Mouse (Mus musculus) kidney, adult 11 months (tissue): ENCODE results near the gene Dlgap5.

Source experiments
- DNase-seq: peaks from one replicate; pipeline ENCODE4 v3.0.0; 2022

Gene Dlgap5

GRCm38 (mm10) chr14:47395007-47395406 is 23.2 kb downstream of the Dlgap5 start:
- DNase-seq = no peak

- no peak for DNase-seq
These were observed 24.7 kb downstream of the Dlgap5 start for GRCm38 (mm10) chr14:47393354-47394094.

GRCm38 (mm10) chr14:47386125-47386524 is 32.1 kb downstream of the Dlgap5 start:
- no peak for DNase-seq

- DNase-seq = no peak
These were observed 33.6 kb downstream of the Dlgap5 start for GRCm38 (mm10) chr14:47384653-47385052.

- DNase-seq = no peak
These were observed 34.3 kb downstream of the Dlgap5 start for GRCm38 (mm10) chr14:47383911-47384310.

GRCm38 (mm10) chr14:47378336-47378735 is 39.9 kb downstream of the Dlgap5 start:
- no peak for DNase-seq

- no peak for DNase-seq
These were observed 41.7 kb downstream of the Dlgap5 start for GRCm38 (mm10) chr14:47376526-47376925.

GRCm38 (mm10) chr14:47373728-47374678 is 44.2 kb downstream of the Dlgap5 start:
- DNase-seq = peak; percentile 54

- DNase-seq = no peak
These were observed 46.5 kb downstream of the Dlgap5 start for GRCm38 (mm10) chr14:47371689-47372088.

- no peak for DNase-seq
These were observed 47.4 kb downstream of the Dlgap5 start for GRCm38 (mm10) chr14:47370790-47371189.

GRCm38 (mm10) chr14:47369741-47370140 is 48.5 kb downstream of the Dlgap5 start:
- no peak for DNase-seq

- peak; percentile 83 for DNase-seq
These were observed 50.7 kb downstream of the Dlgap5 start, which contains the start of gene Lgals3 for GRCm38 (mm10) chr14:47367461-47367860. Lgals3 (plus strand) TSS chr14:47367751.

GRCm38 (mm10) chr14:47366881-47367321 is 51.3 kb downstream of the Dlgap5 start:
- peak; percentile 26 for DNase-seq

- no peak for DNase-seq
These were observed 53.3 kb downstream of the Dlgap5 start for GRCm38 (mm10) chr14:47364742-47365449.

GRCm38 (mm10) chr14:47361899-47362298 is 56.3 kb downstream of the Dlgap5 start:
- no peak for DNase-seq

GRCm38 (mm10) chr14:47361418-47361817 is 56.8 kb downstream of the Dlgap5 start:
- no peak for DNase-seq

- no peak for DNase-seq
These were observed 58.6 kb downstream of the Dlgap5 start for GRCm38 (mm10) chr14:47359610-47360009.

- DNase-seq = no peak
These were observed 61.6 kb downstream of the Dlgap5 start for GRCm38 (mm10) chr14:47356622-47357021.

- no peak for DNase-seq
These were observed 63.3 kb downstream of the Dlgap5 start for GRCm38 (mm10) chr14:47354948-47355347.

GRCm38 (mm10) chr14:47354111-47354577 is 64.1 kb downstream of the Dlgap5 start:
- DNase-seq = peak; percentile 52

- DNase-seq = no peak
These were observed 65.0 kb downstream of the Dlgap5 start for GRCm38 (mm10) chr14:47353240-47353639.

GRCm38 (mm10) chr14:47352272-47352671 is 65.9 kb downstream of the Dlgap5 start:
- DNase-seq = no peak

GRCm38 (mm10) chr14:47350974-47351373 is 67.2 kb downstream of the Dlgap5 start:
- DNase-seq = no peak
